Mouse (Mus musculus) lung, postnatal 0 days (tissue): ENCODE results near the gene Fam71e2.

Experiments used
- CTCF ChIP-seq: IDR thresholded peaks from 2 replicates; pipeline ENCODE4 v1.5.1; 2016; ENCODE audit warnings: antibody characterized with exemption, mild to moderate bottlenecking
- EP300 ChIP-seq: IDR thresholded peaks from 2 replicates; pipeline ENCODE4 v1.6.1; 2016; ENCODE audit warnings: antibody characterized with exemption, mild to moderate bottlenecking, control low read depth

GRCm38 (mm10) chr7:4783667-4784268 is 12.7 kb upstream of the Fam71e2 start:
- TF ChIP-seq CTCF, result no peak
- TF ChIP-seq EP300, result no peak
